Mouse (Mus musculus) MEL (cell line): Measurements from ENCODE around the gene Gm49393. TPM values are rescaled to one million over a fixed set of nuclear protein-coding genes. Genes with fewer than 3 reads are reported as not detected.

Source experiments
- DNase-seq: peaks from one replicate; pipeline ENCODE4 v3.0.0; 2011; ENCODE audit warnings: low read depth, low spot score
- H3K27ac ChIP-seq: 2 replicates; pipeline ENCODE4 v1.5.1; 2012; ENCODE audit warnings: low read depth, mild to moderate bottlenecking, control low read depth, low read length, moderate library complexity; ENCODE audit not compliant: control insufficient read depth
- H3K27me3 ChIP-seq, 2 experiments: fragments of 150-350 bp in 1 of 2; sonication (generic) in 1 of 2; 2 replicates each; pipeline ENCODE4 v1.6.1; 2012; ENCODE audit warnings: low read length in 2 of 2, mild to moderate bottlenecking in 2 of 2, improper control_type of control experiment in 1 of 2, moderate library complexity in 1 of 2; ENCODE audit not compliant: insufficient read depth in 2 of 2, control insufficient read depth in 1 of 2
- H3K36me3 ChIP-seq, 2 experiments: 2 replicates each; pipeline ENCODE4 v1.6.1; 2012 to 2014; ENCODE audit warnings: low read length in 2 of 2, improper control_type of control experiment in 1 of 2, inconsistent platforms in 1 of 2, mild to moderate bottlenecking in 1 of 2; ENCODE audit not compliant: insufficient read depth in 2 of 2, control insufficient read depth in 1 of 2
- H3K4me1 ChIP-seq, 2 experiments: fragments of 150-350 bp in 1 of 2; sonication (generic) in 1 of 2; 2 replicates each; pipeline ENCODE4 v1.6.1; 2012; ENCODE audit warnings: low read length in 2 of 2, improper control_type of control experiment in 1 of 2, mild to moderate bottlenecking in 1 of 2; ENCODE audit not compliant: insufficient read depth in 2 of 2, control insufficient read depth in 1 of 2
- H3K4me3 ChIP-seq, 2 experiments: fragments of 150-350 bp in 1 of 2; sonication (generic) in 1 of 2; 2 replicates each; pipeline ENCODE4 v1.5.1; 2012; ENCODE audit warnings: low read depth in 2 of 2, low read length in 2 of 2, mild to moderate bottlenecking in 2 of 2, moderate library complexity in 2 of 2, control low read depth in 1 of 2, improper control_type of control experiment in 1 of 2; ENCODE audit not compliant: control insufficient read depth in 1 of 2, insufficient read depth in 1 of 2
- H3K79me2 ChIP-seq: 2 replicates; pipeline ENCODE4 v1.6.1; 2012; ENCODE audit warnings: mild to moderate bottlenecking, low read length, moderate library complexity; ENCODE audit not compliant: control insufficient read depth, poor library complexity, insufficient read depth
- H3K9ac ChIP-seq: 2 replicates; pipeline ENCODE4 v1.6.1; 2012; ENCODE audit warnings: low read depth, mild to moderate bottlenecking, control low read depth, low read length, moderate library complexity; ENCODE audit not compliant: control insufficient read depth, poor library complexity, severe bottlenecking
- H3K9me3 ChIP-seq: fragments of 150-350 bp; sonication (generic); replicated peaks from 2 replicates; pipeline ENCODE4 v1.6.1; 2012; ENCODE audit warnings: mild to moderate bottlenecking, low read length, improper control_type of control experiment, moderate library complexity; ENCODE audit not compliant: insufficient read depth
- BHLHE40 ChIP-seq: IDR thresholded peaks from 2 replicates; pipeline ENCODE4 v1.6.1; 2012; ENCODE audit warnings: low read depth, mild to moderate bottlenecking, inconsistent platforms, low read length, improper control_type of control experiment, borderline replicate concordance
- CHD1 ChIP-seq: IDR thresholded peaks from 2 replicates; pipeline ENCODE4 v1.6.1; 2012; ENCODE audit warnings: low read depth, mild to moderate bottlenecking, inconsistent platforms, low read length, improper control_type of control experiment
- E2F4 ChIP-seq: IDR thresholded peaks from 2 replicates; pipeline ENCODE4 v1.6.1; 2011; ENCODE audit warnings: low read depth, low read length, improper control_type of control experiment, borderline replicate concordance
- ELF1 ChIP-seq: IDR thresholded peaks from 2 replicates; pipeline ENCODE4 v1.6.1; 2014; ENCODE audit warnings: low read depth, mild to moderate bottlenecking, inconsistent platforms, low read length, improper control_type of control experiment, moderate library complexity
- ETS1 ChIP-seq: IDR thresholded peaks from 2 replicates; pipeline ENCODE4 v1.6.1; 2012; ENCODE audit warnings: low read depth, mild to moderate bottlenecking, inconsistent platforms, low read length, improper control_type of control experiment, moderate library complexity
- GATA1 ChIP-seq: IDR thresholded peaks from 2 replicates; pipeline ENCODE4 v1.6.1; 2011; ENCODE audit warnings: low read depth, low read length, improper control_type of control experiment
- HCFC1 ChIP-seq: IDR thresholded peaks from 2 replicates; pipeline ENCODE4 v1.6.1; 2012; ENCODE audit warnings: low read depth, mild to moderate bottlenecking, inconsistent platforms, low read length, improper control_type of control experiment, moderate library complexity
- KAT2A ChIP-seq: conservative IDR thresholded peaks from 2 replicates; pipeline ENCODE4 v1.6.1; 2012; ENCODE audit warnings: low read depth, low read length, improper control_type of control experiment, inconsistent platforms
- MAFK ChIP-seq: IDR thresholded peaks from 2 replicates; pipeline ENCODE4 v1.6.1; 2011; ENCODE audit warnings: low read depth, mild to moderate bottlenecking, low read length, improper control_type of control experiment, borderline replicate concordance
- MAX ChIP-seq: IDR thresholded peaks from 2 replicates; pipeline ENCODE4 v1.6.1; 2011; ENCODE audit warnings: low read length, improper control_type of control experiment
- MAZ ChIP-seq: IDR thresholded peaks from 2 replicates; pipeline ENCODE4 v1.6.1; 2012; ENCODE audit warnings: low read depth, mild to moderate bottlenecking, inconsistent platforms, low read length, improper control_type of control experiment
- MXI1 ChIP-seq: IDR thresholded peaks from 2 replicates; pipeline ENCODE4 v1.6.1; 2011; ENCODE audit warnings: mild to moderate bottlenecking, low read depth, low read length, improper control_type of control experiment
- NRF1 ChIP-seq: IDR thresholded peaks from 2 replicates; pipeline ENCODE4 v1.6.1; 2014; ENCODE audit warnings: low read depth, mild to moderate bottlenecking, inconsistent platforms, low read length, improper control_type of control experiment, moderate library complexity; ENCODE audit not compliant: poor library complexity, insufficient read depth, severe bottlenecking
- POLR2A ChIP-seq, 2 experiments: IDR thresholded peaks; 2 replicates each; pipeline ENCODE4 v1.6.1; 2011 to 2012; ENCODE audit warnings: low read length in 2 of 2, mild to moderate bottlenecking in 2 of 2, control low read depth in 1 of 2, improper control_type of control experiment in 1 of 2, low read depth in 1 of 2, moderate library complexity in 1 of 2; ENCODE audit not compliant: control insufficient read depth in 1 of 2, insufficient read depth in 1 of 2, poor library complexity in 1 of 2
- POLR2AphosphoS2 ChIP-seq: IDR thresholded peaks from 2 replicates; pipeline ENCODE4 v1.6.1; 2011; ENCODE audit warnings: low read length, improper control_type of control experiment
- RAD21 ChIP-seq: IDR thresholded peaks from 2 replicates; pipeline ENCODE4 v1.6.1; 2011; ENCODE audit warnings: mild to moderate bottlenecking, low read depth, low read length, improper control_type of control experiment
- RCOR1 ChIP-seq: IDR thresholded peaks from 2 replicates; pipeline ENCODE4 v1.6.1; 2012; ENCODE audit warnings: low read depth, mild to moderate bottlenecking, inconsistent platforms, low read length, improper control_type of control experiment
- SIN3A ChIP-seq: IDR thresholded peaks from 2 replicates; pipeline ENCODE4 v1.6.1; 2012; ENCODE audit warnings: low read length, improper control_type of control experiment, inconsistent platforms
- SMC3 ChIP-seq: IDR thresholded peaks from 2 replicates; pipeline ENCODE4 v1.6.1; 2011; ENCODE audit warnings: low read depth, low read length, improper control_type of control experiment
- TAL1 ChIP-seq: IDR thresholded peaks from 2 replicates; pipeline ENCODE4 v1.6.1; 2012; ENCODE audit warnings: mild to moderate bottlenecking, inconsistent platforms, low read length, moderate library complexity, mixed read lengths
- TBP ChIP-seq: IDR thresholded peaks from 2 replicates; pipeline ENCODE4 v1.8.0; 2011; ENCODE audit warnings: low read depth, low read length, improper control_type of control experiment
- TCF12 ChIP-seq: IDR thresholded peaks from 2 replicates; pipeline ENCODE4 v1.6.1; 2014; ENCODE audit warnings: low read depth, mild to moderate bottlenecking, inconsistent platforms, low read length, improper control_type of control experiment, moderate library complexity
- UBTF ChIP-seq: IDR thresholded peaks from 2 replicates; pipeline ENCODE4 v1.6.1; 2012; ENCODE audit warnings: low read depth, mild to moderate bottlenecking, inconsistent platforms, low read length, improper control_type of control experiment, moderate library complexity, borderline replicate concordance; ENCODE audit not compliant: insufficient read depth
- USF1 ChIP-seq: IDR thresholded peaks from 2 replicates; pipeline ENCODE4 v1.6.1; 2014; ENCODE audit warnings: low read depth, mild to moderate bottlenecking, inconsistent platforms, low read length, improper control_type of control experiment, moderate library complexity
- USF2 ChIP-seq, 2 experiments: IDR thresholded peaks; 2 replicates each; pipeline ENCODE4 v1.6.1; 2011 to 2012; ENCODE audit warnings: improper control_type of control experiment in 2 of 2, low read length in 2 of 2, borderline replicate concordance in 1 of 2, inconsistent platforms in 1 of 2, low read depth in 1 of 2, mild to moderate bottlenecking in 1 of 2; ENCODE audit not compliant: insufficient read depth in 1 of 2
- ZC3H11A ChIP-seq: IDR thresholded peaks from 2 replicates; pipeline ENCODE4 v1.6.1; 2012; ENCODE audit warnings: low read depth, mild to moderate bottlenecking, inconsistent platforms, low read length, improper control_type of control experiment
- ZKSCAN1 ChIP-seq: IDR thresholded peaks from 2 replicates; pipeline ENCODE4 v1.6.1; 2012; ENCODE audit warnings: low read depth, mild to moderate bottlenecking, inconsistent platforms, low read length, improper control_type of control experiment, moderate library complexity
- ZMIZ1 ChIP-seq: IDR thresholded peaks from 2 replicates; pipeline ENCODE4 v1.6.1; 2012; ENCODE audit warnings: low read depth, mild to moderate bottlenecking, inconsistent platforms, low read length, improper control_type of control experiment, moderate library complexity
- ZNF384 ChIP-seq: IDR thresholded peaks from 2 replicates; pipeline ENCODE4 v1.6.1; 2012; ENCODE audit warnings: low read depth, mild to moderate bottlenecking, inconsistent platforms, low read length, improper control_type of control experiment
- polyA plus RNA-seq, 2 experiments: library from polyadenylated mRNA; stranded (reverse) in 1 of 2; unstranded in 1 of 2; fragments of >175 nt in 1 of 2; fragments of >200 nt in 1 of 2; gene quantifications; 2 replicates each; pipeline versions ENCODE4 v1.2.1 to v1.2.4; 2012; ENCODE audit warnings: low replicate concordance in 2 of 2, low read depth in 1 of 2; ENCODE audit not compliant: insufficient read length in 2 of 2, insufficient read depth in 1 of 2, missing spikeins in 1 of 2
- total RNA-seq: library from RNA; depleted of rRNA; stranded (reverse); fragments of 300-350 nt; gene quantifications from 2 replicates; pipeline ENCODE4 v1.2.3, GENCODE M21; 2012

Gm49393 gene
- total and polyA plus RNA-seq, 3 experiments: not detected

DNA sequence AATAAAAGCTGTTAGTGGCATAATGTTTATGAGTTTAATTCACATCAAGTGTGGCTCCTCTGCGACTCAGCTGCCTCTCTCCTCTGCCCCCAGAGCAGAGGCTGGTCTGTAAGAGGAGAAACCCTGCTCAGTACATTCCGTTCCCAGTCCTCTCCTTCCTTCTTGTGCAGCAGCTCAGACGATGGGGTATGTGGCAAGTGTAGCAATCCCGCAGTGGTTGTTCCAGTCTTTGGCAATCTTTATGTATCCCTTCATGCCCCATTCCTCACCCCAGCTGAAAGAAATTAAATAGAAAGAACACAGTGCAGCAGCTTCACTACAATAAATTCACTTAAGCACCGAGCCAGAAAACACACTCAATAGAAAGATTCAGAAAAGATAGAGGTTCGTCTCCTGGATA is 92.7 kb downstream of the Gm49393 start:
- Histone ChIP-seq H3K79me2 (no peaks in the 10 kb centered on the region), H3K9me3 (no peaks in the 10 kb centered on the region), H3K27me3 (no peaks in the 10 kb centered on the region), H3K9ac (no peak overlapping the region), H3K4me3 (no peak overlapping the region), H3K36me3 (no peaks in the 10 kb centered on the region), H3K4me1 (no peaks in the 10 kb centered on the region), H3K27ac (no peak overlapping the region)
- TF ChIP-seq USF1 (no peak), MXI1 (no peak), RCOR1 (no peak), SMC3 (no peak), SIN3A (no peak), KAT2A (no peak), NRF1 (no peak), UBTF (no peak), ZNF384 (no peak), TAL1 (no peak), ELF1 (no peak), POLR2AphosphoS2 (no peak), ZC3H11A (no peak), MAZ (no peak), MAFK (no peak), TBP (no peak)
- DNase-seq: no peak

GRCm38 (mm10) chr13:60839353-60839902 is 96.0 kb downstream of the Gm49393 start:
- H3K27me3 ChIP-seq: no peaks in the 10 kb centered on the region
- no peaks in the 10 kb centered on the region for H3K36me3 ChIP-seq
- no peak for DNase-seq
- no peak overlapping the region for H3K27ac ChIP-seq
- no peak overlapping the region for H3K4me3 ChIP-seq
- H3K9me3 ChIP-seq: no peaks in the 10 kb centered on the region
- H3K4me1 ChIP-seq: no peaks in the 10 kb centered on the region
- no peaks in the 10 kb centered on the region for H3K79me2 ChIP-seq
- no peak for TF ChIP-seq ZKSCAN1
- TF ChIP-seq USF2 (IDR thresholded peaks at IDR 0.05; ENCODE audit: borderline replicate concordance in 1 of 2, insufficient read depth in 1 of 2, low read depth in 1 of 2, low read length in 2 of 2): no peak
- no peak for TF ChIP-seq E2F4
- no peak for TF ChIP-seq POLR2A (IDR thresholded peaks at IDR 0.05; ENCODE audit: control insufficient read depth in 1 of 2, insufficient read depth in 1 of 2, low read depth in 1 of 2, low read length in 2 of 2, poor library complexity in 1 of 2)
- TF ChIP-seq ETS1: no peak
- no peak for TF ChIP-seq GATA1
- TF ChIP-seq ZMIZ1: no peak
- TF ChIP-seq BHLHE40: no peak
- no peak for TF ChIP-seq MAX
- TF ChIP-seq SIN3A: no peak
- TF ChIP-seq TAL1: no peak
- no peak for TF ChIP-seq TBP
- TF ChIP-seq RAD21: no peak
- TF ChIP-seq HCFC1: no peak
- TF ChIP-seq CHD1: no peak
- TF ChIP-seq NRF1: no peak
- TF ChIP-seq MAZ: no peak
- no peak for TF ChIP-seq TCF12
- no peak for TF ChIP-seq ZC3H11A
- H3K9ac ChIP-seq: no peak overlapping the region
